Mouse (Mus musculus) CH12.LX (cell line): Measurements from ENCODE around the gene Pxn. TPM values are rescaled to one million over a fixed set of nuclear protein-coding genes. Genes with fewer than 3 reads are reported as not detected.

Experiments
- DNase-seq: peaks from one replicate; pipeline ENCODE4 v3.0.0-alpha.2; 2013; ENCODE audit errors: extremely low read depth
- H3K27ac ChIP-seq: 2 replicates; pipeline ENCODE4 v1.5.1; 2012; ENCODE audit warnings: low read depth, mild to moderate bottlenecking, control low read depth, moderate library complexity; ENCODE audit not compliant: insufficient read depth
- H3K27me3 ChIP-seq: replicated peaks from 2 replicates; pipeline ENCODE3; 2012; ENCODE audit warnings: inconsistent platforms
- H3K36me3 ChIP-seq, 2 experiments: replicated peaks in 1 of 2; 2 replicates each; pipeline versions ENCODE3 to v1.6.1; 2012; ENCODE audit warnings: inconsistent platforms in 1 of 2, low read length in 1 of 2, mild to moderate bottlenecking in 1 of 2, mixed read lengths in 1 of 2, moderate library complexity in 1 of 2; ENCODE audit not compliant: control insufficient read depth in 1 of 2, insufficient read depth in 1 of 2
- H3K4me1 ChIP-seq, 2 experiments: 2 replicates each; pipeline ENCODE4 v1.6.1; 2012; ENCODE audit warnings: inconsistent platforms in 1 of 2, moderate library complexity in 1 of 2; ENCODE audit not compliant: insufficient read depth in 2 of 2, control insufficient read depth in 1 of 2
- H3K4me2 ChIP-seq: 2 replicates; pipeline ENCODE4 v1.6.1; 2012; ENCODE audit warnings: low read depth, mild to moderate bottlenecking, control low read depth; ENCODE audit not compliant: poor library complexity, insufficient read depth, severe bottlenecking
- H3K4me3 ChIP-seq, 3 experiments: fragments of 150-350 bp in 1 of 3; sonication (generic) in 1 of 3; replicated peaks in 1 of 3; 2 replicates each; pipeline versions ENCODE3 to v1.5.1; 2011 to 2012; ENCODE audit warnings: low read depth in 2 of 3, low read length in 2 of 3, mild to moderate bottlenecking in 2 of 3, moderate library complexity in 2 of 3, control low read depth in 1 of 3, improper control_type of control experiment in 1 of 3, inconsistent platforms in 1 of 3, mixed read lengths in 1 of 3; ENCODE audit not compliant: poor library complexity in 1 of 3
- H3K79me2 ChIP-seq: replicated peaks from 2 replicates; pipeline ENCODE4 v1.6.1; 2012; ENCODE audit warnings: mild to moderate bottlenecking, moderate library complexity; ENCODE audit not compliant: control insufficient read depth, poor library complexity, insufficient read depth, severe bottlenecking; ENCODE audit errors: extremely low read depth
- H3K9ac ChIP-seq: 2 replicates; pipeline ENCODE4 v1.6.1; 2012; ENCODE audit warnings: low read depth, mild to moderate bottlenecking, control low read depth, moderate library complexity; ENCODE audit not compliant: insufficient read depth
- H3K9me3 ChIP-seq: replicated peaks from 2 replicates; pipeline ENCODE3; 2012; ENCODE audit warnings: low read length, inconsistent platforms, mixed read lengths
- BHLHE40 ChIP-seq: IDR thresholded peaks from 2 replicates; pipeline ENCODE4 v1.6.1; 2011; ENCODE audit warnings: mild to moderate bottlenecking, low read depth, low read length, improper control_type of control experiment
- CHD1 ChIP-seq: IDR thresholded peaks from 2 replicates; pipeline ENCODE4 v1.6.1; 2012; ENCODE audit warnings: low read depth, low read length, improper control_type of control experiment, inconsistent platforms
- CHD2 ChIP-seq: IDR thresholded peaks from 2 replicates; pipeline ENCODE4 v1.6.1; 2011; ENCODE audit warnings: low read length, improper control_type of control experiment
- CTCF ChIP-seq, 2 experiments: IDR thresholded peaks in 1 of 2; conservative IDR thresholded peaks in 1 of 2; 2 replicates each; pipeline ENCODE4 v1.5.1; 2011 to 2012; ENCODE audit warnings: low read depth in 2 of 2, low read length in 2 of 2, improper control_type of control experiment in 1 of 2, inconsistent platforms in 1 of 2, mild to moderate bottlenecking in 1 of 2, moderate library complexity in 1 of 2
- E2F4 ChIP-seq: IDR thresholded peaks from 2 replicates; pipeline ENCODE4 v1.6.1; 2011; ENCODE audit warnings: low read depth, low read length, improper control_type of control experiment; ENCODE audit not compliant: insufficient replicate concordance
- ELF1 ChIP-seq: IDR thresholded peaks from 2 replicates; pipeline ENCODE4 v1.6.1; 2014; ENCODE audit warnings: low read depth, mild to moderate bottlenecking, inconsistent platforms, low read length, improper control_type of control experiment
- EP300 ChIP-seq: IDR thresholded peaks from 2 replicates; pipeline ENCODE4 v1.6.1; 2011; ENCODE audit warnings: low read length, improper control_type of control experiment
- ETS1 ChIP-seq: conservative IDR thresholded peaks from 2 replicates; pipeline ENCODE4 v1.6.1; 2012; ENCODE audit warnings: low read depth, mild to moderate bottlenecking, inconsistent platforms, low read length, improper control_type of control experiment, moderate library complexity
- GABPA ChIP-seq: IDR thresholded peaks from 2 replicates; pipeline ENCODE4 v1.6.1; 2012; ENCODE audit warnings: low read depth, low read length, improper control_type of control experiment, inconsistent platforms; ENCODE audit not compliant: insufficient replicate concordance
- HCFC1 ChIP-seq: IDR thresholded peaks from 2 replicates; pipeline ENCODE4 v1.6.1; 2012; ENCODE audit warnings: low read depth, mild to moderate bottlenecking, inconsistent platforms, low read length, improper control_type of control experiment
- IRF4 ChIP-seq: IDR thresholded peaks from 2 replicates; pipeline ENCODE4 v1.6.1; 2014; ENCODE audit warnings: low read depth, mild to moderate bottlenecking, inconsistent platforms, low read length, improper control_type of control experiment
- JUN ChIP-seq: IDR thresholded peaks from 2 replicates; pipeline ENCODE4 v1.6.1; 2011; ENCODE audit warnings: low read depth, mild to moderate bottlenecking, low read length, improper control_type of control experiment, moderate library complexity; ENCODE audit not compliant: insufficient read depth
- JUND ChIP-seq: conservative IDR thresholded peaks from 2 replicates; pipeline ENCODE4 v1.6.1; 2011; ENCODE audit warnings: low read depth, low read length, improper control_type of control experiment
- KAT2A ChIP-seq: IDR thresholded peaks from 2 replicates; pipeline ENCODE4 v1.6.1; 2012; ENCODE audit warnings: low read length, improper control_type of control experiment, inconsistent platforms; ENCODE audit not compliant: insufficient replicate concordance
- MAFK ChIP-seq: IDR thresholded peaks from 2 replicates; pipeline ENCODE4 v1.6.1; 2011; ENCODE audit warnings: low read length, improper control_type of control experiment; ENCODE audit not compliant: insufficient replicate concordance
- MAX ChIP-seq: IDR thresholded peaks from 2 replicates; pipeline ENCODE4 v1.6.1; 2011; ENCODE audit warnings: low read length, improper control_type of control experiment
- MAZ ChIP-seq: IDR thresholded peaks from 2 replicates; pipeline ENCODE4 v1.6.1; 2012; ENCODE audit warnings: low read depth, mild to moderate bottlenecking, inconsistent platforms, low read length, improper control_type of control experiment, moderate library complexity
- MEF2A ChIP-seq: IDR thresholded peaks from 2 replicates; pipeline ENCODE4 v1.6.1; 2014; ENCODE audit warnings: low read depth, mild to moderate bottlenecking, inconsistent platforms, low read length, improper control_type of control experiment, borderline replicate concordance
- MXI1 ChIP-seq: IDR thresholded peaks from 2 replicates; pipeline ENCODE4 v1.6.1; 2011; ENCODE audit warnings: mild to moderate bottlenecking, low read depth, low read length, improper control_type of control experiment
- MYC ChIP-seq: IDR thresholded peaks from 2 replicates; pipeline ENCODE4 v1.6.1; 2011; ENCODE audit warnings: low read depth, mild to moderate bottlenecking, improper control_type of control experiment, low read length
- NELFE ChIP-seq: IDR thresholded peaks from 2 replicates; pipeline ENCODE4 v1.6.1; 2011; ENCODE audit warnings: low read depth, low read length, improper control_type of control experiment
- NRF1 ChIP-seq: IDR thresholded peaks from 2 replicates; pipeline ENCODE4 v1.6.1; 2014; ENCODE audit warnings: low read depth, mild to moderate bottlenecking, inconsistent platforms, low read length, improper control_type of control experiment, moderate library complexity
- PAX5 ChIP-seq: IDR thresholded peaks from 2 replicates; pipeline ENCODE4 v1.6.1; 2012; ENCODE audit warnings: low read length, inconsistent platforms, mixed read lengths
- POLR2A ChIP-seq: IDR thresholded peaks from 2 replicates; pipeline ENCODE4 v1.6.1; 2011; ENCODE audit warnings: low read depth, mild to moderate bottlenecking, improper control_type of control experiment, low read length
- POLR2AphosphoS2 ChIP-seq: IDR thresholded peaks from 2 replicates; pipeline ENCODE4 v1.6.1; 2011; ENCODE audit warnings: low read depth, low read length, improper control_type of control experiment
- RAD21 ChIP-seq: IDR thresholded peaks from 2 replicates; pipeline ENCODE4 v1.6.1; 2011; ENCODE audit warnings: low read depth, mild to moderate bottlenecking, low read length, improper control_type of control experiment, moderate library complexity
- RCOR1 ChIP-seq: conservative IDR thresholded peaks from 2 replicates; pipeline ENCODE4 v1.6.1; 2012; ENCODE audit warnings: low read depth, mild to moderate bottlenecking, inconsistent platforms, low read length, improper control_type of control experiment
- SIN3A ChIP-seq: IDR thresholded peaks from 2 replicates; pipeline ENCODE4 v1.6.1; 2012; ENCODE audit warnings: low read length, improper control_type of control experiment, inconsistent platforms
- SMC3 ChIP-seq: IDR thresholded peaks from 2 replicates; pipeline ENCODE4 v1.6.1; 2011; ENCODE audit warnings: low read depth, low read length, improper control_type of control experiment
- TBP ChIP-seq: conservative IDR thresholded peaks from 2 replicates; pipeline ENCODE4 v1.6.1; 2011; ENCODE audit warnings: low read depth, low read length, improper control_type of control experiment
- TCF12 ChIP-seq: IDR thresholded peaks from 2 replicates; pipeline ENCODE4 v1.6.1; 2014; ENCODE audit warnings: low read depth, mild to moderate bottlenecking, inconsistent platforms, low read length, improper control_type of control experiment
- UBTF ChIP-seq: IDR thresholded peaks from 2 replicates; pipeline ENCODE4 v1.6.1; 2012; ENCODE audit warnings: low read depth, mild to moderate bottlenecking, inconsistent platforms, low read length, improper control_type of control experiment, moderate library complexity
- USF1 ChIP-seq: IDR thresholded peaks from 2 replicates; pipeline ENCODE4 v1.6.1; 2014; ENCODE audit warnings: low read depth, mild to moderate bottlenecking, inconsistent platforms, low read length, improper control_type of control experiment
- USF2 ChIP-seq: conservative IDR thresholded peaks from 2 replicates; pipeline ENCODE4 v1.6.1; 2011; ENCODE audit warnings: low read depth, low read length, improper control_type of control experiment
- ZC3H11A ChIP-seq: IDR thresholded peaks from 2 replicates; pipeline ENCODE4 v1.6.1; 2012; ENCODE audit warnings: low read depth, mild to moderate bottlenecking, inconsistent platforms, low read length, improper control_type of control experiment
- ZKSCAN1 ChIP-seq: IDR thresholded peaks from 2 replicates; pipeline ENCODE4 v1.6.1; 2012; ENCODE audit warnings: low read depth, inconsistent platforms, low read length, improper control_type of control experiment, borderline replicate concordance
- ZMIZ1 ChIP-seq: IDR thresholded peaks from 2 replicates; pipeline ENCODE4 v1.6.1; 2012; ENCODE audit warnings: low read depth, mild to moderate bottlenecking, inconsistent platforms, low read length, improper control_type of control experiment
- ZNF384 ChIP-seq: IDR thresholded peaks from 2 replicates; pipeline ENCODE4 v1.6.1; 2012; ENCODE audit warnings: low read depth, low read length, improper control_type of control experiment, inconsistent platforms
- dilution Hi-C: fragments of 300-500 bp; cut with MboI; formaldehyde crosslinking; loops from 2 replicates; pipeline ENCODE4 v1.14.3; 2020; ENCODE audit warnings: low sequenced_read_pairs; ENCODE audit not compliant: extremely low pct_unique_long_range_greater_than_20kb, extremely low pct_ligation_motif_present
- in situ Hi-C: fragments of 300-500 bp; cut with MboI; formaldehyde crosslinking; loops from 3 replicates; pipeline ENCODE4 v1.14.3; 2019; ENCODE audit warnings: low sequenced_read_pairs, low pct_ligation_motif_present, low pct_unique_long_range_greater_than_20kb, mixed read lengths
- polyA plus RNA-seq: library from polyadenylated mRNA; unstranded; fragments of >175 nt; gene quantifications from 2 replicates; pipeline ENCODE4 v1.2.1, GENCODE M21; 2012; ENCODE audit warnings: low read depth; ENCODE audit not compliant: insufficient read length
- total RNA-seq, 2 experiments: library from RNA; depleted of rRNA; stranded (reverse); fragments of 300-350 nt in 1 of 2; fragments of >200 nt in 1 of 2; gene quantifications; 2 replicates each; pipeline ENCODE4 v1.2.3; 2012 to 2014

Pxn gene
- total and polyA plus RNA-seq, 3 experiments = 17.0 to 43.4 (median 21.1) TPM

- H3K4me2 ChIP-seq = peak overlapping the region; percentile 54
- TF ChIP-seq POLR2A (peak; percentile 37; the same call in 1 of the 2 replicates), ZC3H11A (peak; percentile 97), USF1 (no peak), ZNF384 (peak; percentile 45), MYC (peak; percentile 96), POLR2AphosphoS2 (no peak), USF2 (no peak), TCF12 (peak; percentile 75; the same call in 1 of the 2 replicates), NELFE (no peak; the same call in 1 of the 2 replicates), CHD1 (no peak), HCFC1 (no peak; the same call in 1 of the 2 replicates), JUND (no peak), RCOR1 (0 out of 2 replicates have a peak, but pooled peaks have one; percentile 22), E2F4 (no peak), KAT2A (no peak), SMC3 (peak; percentile 99), UBTF (no peak), MAFK (peak; percentile 98), EP300 (peak; percentile 63), ZKSCAN1 (no peak), CHD2 (peak; percentile 64; the same call in 1 of the 2 replicates), MAX (peak; percentile 84), JUN (no peak), ELF1 (peak; percentile 32; the same call in 1 of the 2 replicates), RAD21 (peak; percentile 96), MEF2A (peak; percentile 88), SIN3A (peak; percentile 76), ETS1 (peak; percentile 91), MXI1 (0 out of 2 replicates have a peak, but pooled peaks have one; percentile 47), TBP (no peak), CTCF (conservative IDR thresholded peaks at IDR 0.05 in 1 of 2, IDR thresholded peaks at IDR 0.05 in 1 of 2; ENCODE audit: low read depth in 2 of 2, low read length in 2 of 2) (peak; percentile 62 to 97), MAZ (peak; percentile 86; the same call in 1 of the 2 replicates), GABPA (no peak), BHLHE40 (peak; percentile 91), PAX5 (no peak), IRF4 (peak; percentile 89), NRF1 (no peak), ZMIZ1 (no peak)
- no peaks in the 10 kb centered on the region for H3K27me3 ChIP-seq
- H3K4me1 ChIP-seq = peaks cover 34 to 71% of the 10 kb centered on the region in 2 experiments
- no peaks in the 10 kb centered on the region for H3K9me3 ChIP-seq
- dilution Hi-C loops (no loop called here), in situ Hi-C loops (loop anchor here (5.0 kb wide), 1 partner anchor 36 kb away; no protein-coding TSS in a partner anchor)
- peaks cover 0 to 8% of the 10 kb centered on the region in 2 experiments for H3K36me3 ChIP-seq
- no peak overlapping the region for H3K4me3 ChIP-seq
- H3K27ac ChIP-seq = no peak overlapping the region
- H3K79me2 ChIP-seq = no peaks in the 10 kb centered on the region
- H3K9ac ChIP-seq = no peak overlapping the region
- peak; percentile 93 for DNase-seq
Observed at GRCm38 (mm10) chr5:115538693-115539043, 32.2 kb downstream of the Pxn start.
